In the genomic region with DNA sequence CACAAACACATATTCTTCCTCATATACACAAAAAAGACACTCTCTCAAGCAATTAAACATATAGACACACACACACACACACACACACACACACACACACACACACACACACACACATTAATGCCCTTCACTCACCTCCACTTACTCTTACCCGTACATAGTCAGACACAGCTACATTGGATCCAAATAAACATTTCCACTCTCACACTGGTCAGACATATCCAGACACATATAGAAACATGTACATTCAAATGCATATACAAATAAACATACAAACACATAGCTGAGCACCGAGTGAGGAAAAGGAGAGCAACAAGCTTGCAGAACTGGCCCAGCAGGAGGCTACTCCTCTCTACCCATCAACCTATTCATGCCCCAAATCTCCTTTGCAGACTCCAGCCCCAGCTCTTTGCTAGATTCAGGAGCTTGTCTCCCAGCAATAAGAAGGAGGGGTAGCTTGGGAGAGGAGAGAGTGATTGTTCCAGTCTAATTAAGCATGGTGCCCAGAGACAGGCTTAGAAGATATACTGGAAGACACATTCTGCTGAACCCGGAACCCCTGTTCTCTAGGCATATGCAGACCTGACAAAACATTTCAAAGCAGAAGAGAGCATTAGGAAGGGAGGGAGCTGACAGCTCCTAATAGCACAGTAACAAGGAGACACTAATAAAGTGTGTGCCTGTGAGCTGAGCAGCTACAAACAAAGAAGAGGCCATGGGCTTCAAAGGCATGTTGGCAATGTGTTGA, we compare ENCODE assay signal across 13 mouse cellular contexts.
DNase-seq lines count a peak whose midpoint lies in the region; ATAC-seq lines count a peak whose summit lies in the region.
"Had no signal": no experiment of that assay in that cellular context is flagged by ENCODE, and none has a peak within 500 bp of the region (broad histone marks: within the 10 kb centered on the region; RNA-seq: fewer than 3 reads in every experiment).

No protein-coding gene starts in this region.

- no peak overlapping the region for H3K4me3 ChIP-seq in forebrain, embryonic 13.5 days
- no peak overlapping the region for H3K4me3 ChIP-seq in hindbrain, embryonic 16.5 days (ENCODE audit: low read length)
- H3K4me3 ChIP-seq: liver, embryonic 13.5 days had no signal

- H3K36me3 ChIP-seq in forebrain, embryonic 13.5 days (ENCODE audit: poor library complexity, severe bottlenecking) = no peaks in the 10 kb centered on the region
- no peaks in the 10 kb centered on the region for H3K36me3 ChIP-seq in hindbrain, embryonic 16.5 days (ENCODE audit: control insufficient read depth, insufficient read depth, low read length)
- H3K36me3 ChIP-seq: liver, embryonic 13.5 days had no signal

- H3K27ac ChIP-seq in forebrain, embryonic 13.5 days = peak overlapping the region; percentile 61
- H3K27ac ChIP-seq in hindbrain, embryonic 16.5 days (ENCODE audit: low read depth, low read length) = no peak overlapping the region
- H3K27ac ChIP-seq: liver, embryonic 13.5 days had no signal

- no peak overlapping the region for H3K9ac ChIP-seq in forebrain, embryonic 13.5 days
- H3K9ac ChIP-seq in hindbrain, embryonic 16.5 days (ENCODE audit: low read depth, low read length) = no peak overlapping the region
- H3K9ac ChIP-seq: liver, embryonic 13.5 days had no signal

- H3K4me2 ChIP-seq in forebrain, embryonic 13.5 days = no peak overlapping the region
- H3K4me2 ChIP-seq in hindbrain, embryonic 16.5 days (ENCODE audit: low read length) = no peak overlapping the region
- H3K4me2 ChIP-seq: liver, embryonic 13.5 days had no signal

- H3K27me3 ChIP-seq in forebrain, embryonic 13.5 days = peaks cover 7% of the 10 kb centered on the region
- H3K27me3 ChIP-seq in hindbrain, embryonic 16.5 days (replicated peaks; ENCODE audit: control insufficient read depth, insufficient read depth, low read length) = no peaks in the 10 kb centered on the region
- H3K27me3 ChIP-seq: liver, embryonic 13.5 days had no signal

- no peaks in the 10 kb centered on the region for H3K9me3 ChIP-seq in forebrain, embryonic 13.5 days (replicated peaks)
- H3K9me3 ChIP-seq in hindbrain, embryonic 16.5 days (ENCODE audit: control insufficient read depth, low read length) = no peaks in the 10 kb centered on the region
- H3K9me3 ChIP-seq: liver, embryonic 13.5 days had no signal

- DNase-seq in embryo, embryonic 10 days (ENCODE audit: low spot score) = peak; percentile 24
- DNase-seq in neural tube, embryonic 10.5 days (ENCODE audit: extremely low spot score, low spot score) = peak; percentile 29
- DNase-seq in ovary, adult 18-20 months (ENCODE audit: low spot score) = no peak
- DNase-seq in kidney, postnatal 14 days = no peak
- no peak for DNase-seq in MN1 (ENCODE audit: low spot score)
- DNase-seq in kidney, postnatal 36 days = no peak
- DNase-seq: cerebellum, adult 11-12 months; gastrocnemius, postnatal 36 days; kidney, adult 11 months; liver, embryonic 13.5 days; right cerebral cortex, adult 18-20 months had no signal

- ATAC-seq in forebrain, embryonic 13.5 days = peak; percentile 92
- ATAC-seq in hindbrain, embryonic 16.5 days = peak; percentile 83

- peaks cover 22% of the 10 kb centered on the region for H3K4me1 ChIP-seq in forebrain, embryonic 13.5 days
- H3K4me1 ChIP-seq in hindbrain, embryonic 16.5 days (ENCODE audit: control insufficient read depth, insufficient read depth, low read depth, low read length) = no peaks in the 10 kb centered on the region; the same call in 1 of the 2 replicates
- H3K4me1 ChIP-seq: liver, embryonic 13.5 days had no signal

- 18% methylated on average over 3 of the region's 3 CpGs for WGBS in forebrain, embryonic 13.5 days
- WGBS in hindbrain, embryonic 16.5 days = 29% methylated on average over 3 of the region's 3 CpGs

Comparison
In these comparisons a context has a peak if more than half of its experiments do, and no peak if none do; other contexts are left out.
1. DNase-seq: peak in embryo, embryonic 10 days (single experiment) and neural tube, embryonic 10.5 days (single experiment); none in ovary, adult 18-20 months (single experiment), kidney, postnatal 14 days (single experiment), MN1 (single experiment) and kidney, postnatal 36 days (0 of 2).